ENCODE assay signal across 20 mouse cellular contexts in the genomic region with DNA sequence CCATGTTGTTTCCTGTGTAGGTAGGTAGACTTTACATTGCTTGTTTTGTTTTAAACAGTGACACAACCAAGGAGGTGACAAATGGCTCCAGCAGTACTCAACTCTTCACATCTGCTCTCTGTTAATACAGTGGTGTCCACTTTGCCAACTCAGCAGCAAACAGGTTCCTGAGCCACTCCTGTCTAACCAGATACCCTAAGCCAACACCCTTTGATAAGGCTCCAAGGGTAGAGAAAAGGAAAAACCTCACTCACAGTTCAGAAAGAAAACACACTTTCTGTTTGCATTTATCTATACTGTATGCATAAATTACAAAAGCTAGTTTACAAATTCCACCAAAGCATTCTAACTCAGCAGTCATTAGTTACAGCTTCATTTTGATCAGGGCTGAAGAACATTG. TPM values are rescaled to one million over a fixed set of nuclear protein-coding genes. Genes with fewer than 3 reads are reported as not detected.
A peak's percentile ranks its signal among the peaks of the same experiment; 100 is the strongest.
DNase-seq lines count a peak whose midpoint lies in the region; ATAC-seq lines count a peak whose summit lies in the region.
"Had no signal": no experiment of that assay in that cellular context is flagged by ENCODE, and none has a peak within 500 bp of the region (broad histone marks: within the 10 kb centered on the region; RNA-seq: fewer than 3 reads in every experiment).

No protein-coding gene starts in this region.

- H3K27me3 ChIP-seq in erythroblast, embryonic 14.5 days (ENCODE audit: control insufficient read depth): no peaks in the 10 kb centered on the region
- no peaks in the 10 kb centered on the region for H3K27me3 ChIP-seq in liver, embryonic 11.5 days (replicated peaks; ENCODE audit: control insufficient read depth, insufficient read depth, low read length)
- H3K27me3 ChIP-seq: embryonic facial prominence, embryonic 12.5 days; kidney, embryonic 15.5 days; midbrain, embryonic 15.5 days had no signal

- peak overlapping the region; percentile 50; the same call in 1 of the 2 replicates for H3K27ac ChIP-seq in liver, embryonic 11.5 days (ENCODE audit: low read depth, low read length)
- H3K27ac ChIP-seq: embryonic facial prominence, embryonic 12.5 days; kidney, embryonic 15.5 days; limb, embryonic 10.5 days; midbrain, embryonic 15.5 days had no signal

- H3K4me3 ChIP-seq in erythroblast, embryonic 14.5 days (replicated peaks): peak overlapping the region; percentile 10
- no peak overlapping the region for H3K4me3 ChIP-seq in liver, embryonic 11.5 days (ENCODE audit: low read depth, low read length)
- H3K4me3 ChIP-seq: embryonic facial prominence, embryonic 12.5 days; kidney, embryonic 15.5 days; limb, embryonic 10.5 days; midbrain, embryonic 15.5 days had no signal

- peak; percentile 93 for ATAC-seq in liver, embryonic 11.5 days (replicated peaks; ENCODE audit: low FRiP score)
- ATAC-seq in megakaryocyte-erythroid progenitor cell, adult 5-6 weeks (replicated peaks; ENCODE audit: low FRiP score, low TSS enrichment, poor library complexity, severe bottlenecking): peak; percentile 95
- no peak for ATAC-seq in inflammation-experienced regulatory T-cells, adult 6 months
- ATAC-seq: hindbrain, embryonic 16.5 days; midbrain, embryonic 15.5 days had no signal

- H3K4me2 ChIP-seq in liver, embryonic 11.5 days: peak overlapping the region; percentile 39
- H3K4me2 ChIP-seq: embryonic facial prominence, embryonic 12.5 days; kidney, embryonic 15.5 days; lung, embryonic 14.5 days; midbrain, embryonic 15.5 days had no signal

- no peaks in the 10 kb centered on the region for H3K9me3 ChIP-seq in erythroblast, embryonic 14.5 days (ENCODE audit: control insufficient read depth, low read length)
- no peaks in the 10 kb centered on the region for H3K9me3 ChIP-seq in liver, embryonic 11.5 days (ENCODE audit: control insufficient read depth, low read length)
- H3K9me3 ChIP-seq: embryonic facial prominence, embryonic 12.5 days; kidney, embryonic 15.5 days; limb, embryonic 10.5 days; midbrain, embryonic 15.5 days had no signal

- H3K9ac ChIP-seq in liver, embryonic 11.5 days (ENCODE audit: low read depth, low read length): no peak overlapping the region
- H3K9ac ChIP-seq: embryonic facial prominence, embryonic 12.5 days; kidney, embryonic 15.5 days; lung, embryonic 14.5 days; midbrain, embryonic 15.5 days had no signal

- peaks cover 42% of the 10 kb centered on the region for H3K4me1 ChIP-seq in erythroblast, embryonic 14.5 days (ENCODE audit: control insufficient read depth)
- peaks cover 13% of the 10 kb centered on the region for H3K4me1 ChIP-seq in liver, embryonic 11.5 days (replicated peaks; ENCODE audit: control insufficient read depth, insufficient read depth, low read length)
- H3K4me1 ChIP-seq: embryonic facial prominence, embryonic 12.5 days; kidney, embryonic 15.5 days; limb, embryonic 10.5 days; midbrain, embryonic 15.5 days had no signal

- DNase-seq in c-Kit-positive CD71-positive TER-119-negative erythroid progenitor cells, embryonic 14.5 days (ENCODE audit: low read depth): peak; percentile 46
- no peak for DNase-seq in liver, embryonic 11.5 days (ENCODE audit: low spot score)
- no peak for DNase-seq in cerebellum, adult 11 months
- DNase-seq in adrenal gland, adult 2 months: no peak
- DNase-seq in kidney, adult 18-20 months: no peak
- DNase-seq: cerebellum, postnatal 36 days; gastrocnemius, postnatal 10 days; heart, postnatal 14 days; layer of hippocampus, postnatal 36 days; lung, embryonic 14.5 days; lung, postnatal 4 days; thymus, postnatal 4 days had no signal

- peaks cover 42% of the 10 kb centered on the region for H3K36me3 ChIP-seq in erythroblast, embryonic 14.5 days (ENCODE audit: control insufficient read depth)
- H3K36me3 ChIP-seq in liver, embryonic 11.5 days (ENCODE audit: control insufficient read depth, insufficient read depth, low read length): no peaks in the 10 kb centered on the region
- H3K36me3 ChIP-seq: embryonic facial prominence, embryonic 12.5 days; midbrain, embryonic 15.5 days had no signal

RNA-seq across cellular contexts. Expression of a gene that starts 48.2 kb away (rescaled TPM):
- polyA plus RNA-seq in erythroblast, embryonic 14.5 days (2012): 0.91 and 1.2 TPM in 2 replicates
- 63.7 and 69.9 TPM in 2 replicates for polyA plus RNA-seq in liver, embryonic 11.5 days (2014; fragmentation: Nextera tagmentation; extraction: Ambion mirVana)
- total RNA-seq in megakaryocyte-erythroid progenitor cell, adult 5-6 weeks (2014; fragmentation: Nextera tagmentation): 47.4 and 49.6 TPM in 2 replicates
- 38.1 and 39.3 TPM in 2 replicates for total RNA-seq in megakaryocyte-erythroid progenitor cell, adult 5-6 weeks (2017)
- 10 to 100 TPM; 39.3 to 58.4 TPM for total RNA-seq in adrenal gland, adult 2 months (2021)
- 6.1 and 8.0 TPM in 2 replicates for polyA plus RNA-seq in adrenal gland, adult 2 months (2012; rRNA removed)
- polyA plus RNA-seq in inflammation-experienced regulatory T-cells, adult 6 months (2017; shearing (Covaris generic)): 10 to 100 TPM; 15.2 to 17.4 (median 15.8) TPM
